Mouse (Mus musculus) neural tube, embryonic 13.5 days (tissue): ENCODE data around the gene Wfdc10. TPM values are rescaled to one million over a fixed set of nuclear protein-coding genes. Genes with fewer than 3 reads are reported as not detected.
"Not testable (repeated sequence)": the region's sequence is repeated elsewhere in the genome, so short reads cannot be mapped to it uniquely, and the experiment has no call there.

Experiments
- ATAC-seq: fragments of 200-750 bp; cut with Nextera tagmentation; 2 replicates; pipeline ENCODE4 v1.8.0; 2017; ENCODE audit warnings: low read depth, mild to moderate bottlenecking, moderate TSS enrichment, moderate library complexity
- H3K27ac ChIP-seq: fragments of 300-500 bp; sonication (generic); replicated peaks from 2 replicates; pipeline ENCODE4 v1.5.1; 2015; ENCODE audit warnings: moderate library complexity, mild to moderate bottlenecking, inconsistent platforms
- H3K27me3 ChIP-seq: fragments of 300-500 bp; sonication (generic); 2 replicates; pipeline ENCODE4 v1.6.1; 2015; ENCODE audit warnings: mild to moderate bottlenecking, inconsistent platforms
- H3K36me3 ChIP-seq: fragments of 300-500 bp; sonication (generic); 2 replicates; pipeline ENCODE4 v1.6.1; 2015; ENCODE audit warnings: mild to moderate bottlenecking, inconsistent platforms
- H3K4me1 ChIP-seq: fragments of 300-500 bp; sonication (generic); replicated peaks from 2 replicates; pipeline ENCODE4 v1.6.1; 2015; ENCODE audit warnings: inconsistent platforms
- H3K4me2 ChIP-seq: fragments of 300-500 bp; sonication (generic); 2 replicates; pipeline ENCODE4 v1.6.1; 2015; ENCODE audit warnings: inconsistent platforms, mild to moderate bottlenecking, moderate library complexity
- H3K4me3 ChIP-seq: fragments of 300-500 bp; sonication (generic); 2 replicates; pipeline ENCODE4 v1.5.1; 2015; ENCODE audit warnings: mild to moderate bottlenecking, inconsistent platforms
- H3K9ac ChIP-seq: fragments of 300-500 bp; sonication (generic); 2 replicates; pipeline ENCODE4 v1.6.1; 2015; ENCODE audit warnings: moderate library complexity, mild to moderate bottlenecking, inconsistent platforms
- H3K9me3 ChIP-seq: fragments of 300-500 bp; sonication (generic); 2 replicates; pipeline ENCODE4 v1.6.1; 2016; ENCODE audit warnings: inconsistent platforms
- WGBS: fragments of 180-500 bp; shearing (Covaris S2); methylation state at CpG from one replicate; pipeline ENCODE4 v1.1.7; 2015; 5-methylcytosine and 5-hydroxymethylcytosine counted together
- polyA plus RNA-seq: library from polyadenylated mRNA; unstranded; fragments of >200 nt; fragmentation: Nextera tagmentation; extraction: Ambion mirVana; gene quantifications from 2 replicates; pipeline ENCODE4 v1.2.1, GENCODE M21; 2015

Gene Wfdc10
- not detected in 2 replicates for polyA plus RNA-seq

- Histone ChIP-seq H3K9ac (no peak within 1 kb of the TSS), H3K27ac (no peak within 1 kb of the TSS), H3K4me1 (no peaks in the 10 kb centered on the region), H3K4me3 (no peak within 1 kb of the TSS), H3K36me3 (no peaks in the 10 kb centered on the region), H3K27me3 (no peaks in the 10 kb centered on the region), H3K9me3 (no peaks in the 10 kb centered on the region), H3K4me2 (no peak within 1 kb of the TSS)
- ATAC-seq = no peak
- WGBS = 17% methylated on average over 11 of the region's 11 CpGs
Measured at GRCm38 (mm10) chr2:164655858-164656257, at the start of gene Wfdc10. TSS of gene Wfdc10 (plus strand) at chr2:164656046.

- Histone ChIP-seq H3K9ac (no peak overlapping the region), H3K27me3 (no peaks in the 10 kb centered on the region), H3K4me1 (no peaks in the 10 kb centered on the region), H3K4me2 (no peak overlapping the region), H3K27ac (no peak overlapping the region), H3K36me3 (no peaks in the 10 kb centered on the region), H3K9me3 (no peaks in the 10 kb centered on the region), H3K4me3 (no peak overlapping the region)
- no peak for ATAC-seq
- 81% methylated on average over 6 of the region's 6 CpGs for WGBS
Measured at GRCm38 (mm10) chr2:164608781-164609180, 47.1 kb upstream of the Wfdc10 start.

GRCm38 (mm10) chr2:164613471-164613870, 42.4 kb upstream of the Wfdc10 start, which contains the start of the genes Wfdc6b and Wfdc8:
TSS of gene Wfdc6b (plus strand) at chr2:164613522.
TSS of gene Wfdc8 (minus strand) at chr2:164613626.
- H3K4me1 ChIP-seq, H3K36me3 ChIP-seq, H3K27ac ChIP-seq, ATAC-seq, H3K27me3 ChIP-seq, H3K9me3 ChIP-seq, H3K9ac ChIP-seq, H3K4me3 ChIP-seq, H3K4me2 ChIP-seq: not testable (repeated sequence)
- 59% methylated on average over 8 of the region's 8 CpGs for WGBS

- Histone ChIP-seq H3K27me3 (no peaks in the 10 kb centered on the region), H3K4me3 (no peak overlapping the region), H3K27ac (no peak overlapping the region), H3K4me1 (no peaks in the 10 kb centered on the region), H3K9me3 (no peaks in the 10 kb centered on the region), H3K9ac (no peak overlapping the region), H3K4me2 (no peak overlapping the region), H3K36me3 (no peaks in the 10 kb centered on the region)
- no peak for ATAC-seq
- WGBS = 91% methylated on average over 3 of the region's 3 CpGs
Measured at GRCm38 (mm10) chr2:164615386-164615785, 40.5 kb upstream of the Wfdc10 start.

- no peak for ATAC-seq
- Histone ChIP-seq H3K9me3 (no peaks in the 10 kb centered on the region), H3K9ac (no peak overlapping the region), H3K36me3 (no peaks in the 10 kb centered on the region), H3K27ac (no peak overlapping the region), H3K4me2 (no peak overlapping the region), H3K27me3 (no peaks in the 10 kb centered on the region), H3K4me3 (no peak overlapping the region), H3K4me1 (no peaks in the 10 kb centered on the region)
- 76% methylated on average over 5 of the region's 5 CpGs for whole genome bisulfite sequencing
Measured at GRCm38 (mm10) chr2:164619050-164619449, 36.8 kb upstream of the Wfdc10 start.

GRCm38 (mm10) chr2:164621775-164622174, 34.1 kb upstream of the Wfdc10 start:
- Histone ChIP-seq H3K4me1 (no peaks in the 10 kb centered on the region), H3K9ac (no peak overlapping the region), H3K4me3 (no peak overlapping the region), H3K27me3 (no peaks in the 10 kb centered on the region), H3K9me3 (no peaks in the 10 kb centered on the region), H3K4me2 (no peak overlapping the region), H3K27ac (no peak overlapping the region), H3K36me3 (no peaks in the 10 kb centered on the region)
- 84% methylated on average over 4 of the region's 4 CpGs for WGBS
- ATAC-seq = no peak

GRCm38 (mm10) chr2:164635266-164635665, 20.6 kb upstream of the Wfdc10 start:
- 80% methylated on average over 9 of the region's 9 CpGs for WGBS
- Histone ChIP-seq H3K4me3 (no peak overlapping the region), H3K9me3 (no peaks in the 10 kb centered on the region), H3K27ac (no peak overlapping the region), H3K4me1 (no peaks in the 10 kb centered on the region), H3K27me3 (no peaks in the 10 kb centered on the region), H3K36me3 (no peaks in the 10 kb centered on the region), H3K4me2 (no peak overlapping the region), H3K9ac (no peak overlapping the region)
- ATAC-seq = no peak

- no peak within 1 kb of the TSS for H3K4me3 ChIP-seq
- 90% methylated on average over 3 of the region's 3 CpGs for WGBS
- no peak for ATAC-seq
Measured at GRCm38 (mm10) chr2:164638696-164639095, 17.1 kb upstream of the Wfdc10 start, which contains the start of gene Wfdc16. TSS of gene Wfdc16 (minus strand) at chr2:164638796.

GRCm38 (mm10) chr2:164641129-164641528, 14.7 kb upstream of the Wfdc10 start:
- Histone ChIP-seq H3K9me3 (no peaks in the 10 kb centered on the region), H3K4me2 (no peak overlapping the region), H3K4me3 (no peak overlapping the region), H3K36me3 (no peaks in the 10 kb centered on the region), H3K4me1 (no peaks in the 10 kb centered on the region), H3K9ac (no peak overlapping the region), H3K27me3 (no peaks in the 10 kb centered on the region), H3K27ac (no peak overlapping the region)
- no peak for ATAC-seq
- WGBS = 70% methylated on average over 7 of the region's 7 CpGs

More at GRCm38 (mm10) chr2:164638696-164639095, 17.1 kb upstream of the Wfdc10 start, which contains the start of gene Wfdc16:
- Histone ChIP-seq H3K4me2 (no peak within 1 kb of the TSS), H3K36me3 (no peaks in the 10 kb centered on the region), H3K4me1 (no peaks in the 10 kb centered on the region), H3K9ac (no peak within 1 kb of the TSS), H3K27ac (no peak within 1 kb of the TSS), H3K27me3 (no peaks in the 10 kb centered on the region), H3K9me3 (no peaks in the 10 kb centered on the region)

GRCm38 (mm10) chr2:164641881-164642673, 13.8 kb upstream of the Wfdc10 start:
- 74% methylated on average over 13 of the region's 13 CpGs for WGBS
- H3K9ac ChIP-seq = no peak overlapping the region
- H3K9me3 ChIP-seq = no peaks in the 10 kb centered on the region
- no peaks in the 10 kb centered on the region for H3K4me1 ChIP-seq
- no peak overlapping the region for H3K27ac ChIP-seq
- H3K4me3 ChIP-seq = no peak overlapping the region
- H3K36me3 ChIP-seq = no peaks in the 10 kb centered on the region
- no peaks in the 10 kb centered on the region for H3K27me3 ChIP-seq
- H3K4me2 ChIP-seq = no peak overlapping the region
- no peak for ATAC-seq

- H3K4me1 ChIP-seq = no peaks in the 10 kb centered on the region
- H3K4me2 ChIP-seq = no peak within 1 kb of the TSS
- no peaks in the 10 kb centered on the region for H3K36me3 ChIP-seq
- no peak within 1 kb of the TSS for H3K4me3 ChIP-seq
- H3K27ac ChIP-seq = no peak within 1 kb of the TSS
- WGBS = 85% methylated on average over 9 of the region's 9 CpGs
- no peaks in the 10 kb centered on the region for H3K27me3 ChIP-seq
- no peak within 1 kb of the TSS for H3K9ac ChIP-seq
- no peaks in the 10 kb centered on the region for H3K9me3 ChIP-seq
- no peak for ATAC-seq
Measured at GRCm38 (mm10) chr2:164656483-164656882, 637 bp downstream of the Wfdc10 start, which contains the start of gene Wfdc9. TSS of gene Wfdc9 (minus strand) at chr2:164656583.

- 92% methylated on average over 7 of the region's 7 CpGs for WGBS
Measured at GRCm38 (mm10) chr2:164664851-164665250, 9.0 kb downstream of the Wfdc10 start.

More at GRCm38 (mm10) chr2:164664851-164665250, 9.0 kb downstream of the Wfdc10 start:
- no peak overlapping the region for H3K27ac ChIP-seq
- H3K4me3 ChIP-seq = no peak overlapping the region
- no peaks in the 10 kb centered on the region for H3K27me3 ChIP-seq
- no peak overlapping the region for H3K9ac ChIP-seq
- no peak overlapping the region for H3K4me2 ChIP-seq
- no peaks in the 10 kb centered on the region for H3K4me1 ChIP-seq
- H3K9me3 ChIP-seq = no peaks in the 10 kb centered on the region
- no peak for ATAC-seq
- H3K36me3 ChIP-seq = no peaks in the 10 kb centered on the region
